Mouse (Mus musculus): ENCODE measurements at regions not wholly inside any gene's neighbourhood (a gene's known extent, or its start where the extent isn't known, plus 50 kb on each side); places are given as distances from the start of the nearest gene placed in this dataset.

DNA sequence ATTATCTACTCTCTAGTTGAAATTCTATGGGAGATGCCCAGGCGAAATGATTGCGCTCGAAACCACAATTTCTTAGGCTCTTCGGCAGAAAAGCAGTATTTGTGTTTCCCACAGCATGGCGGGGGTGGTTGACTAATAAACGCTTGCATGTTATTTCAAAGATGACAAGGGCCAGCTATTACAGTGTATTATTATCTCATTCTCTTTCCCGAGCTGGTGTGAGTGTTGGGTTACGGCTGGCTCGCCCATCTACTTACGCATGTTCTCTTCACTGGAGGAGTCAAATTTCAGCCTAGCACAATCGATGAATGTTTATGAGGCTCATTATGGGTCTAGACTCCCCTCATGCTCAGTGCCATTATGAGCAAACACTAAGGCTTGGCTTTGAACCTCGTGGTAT lies 51.2 kb upstream of the Tmem26 start:
- TF ChIP-seq CTCF (IDR thresholded peaks at IDR 0.05; ENCODE audit: borderline replicate concordance, extremely low read depth, insufficient read depth, insufficient read length) (no peak), POLR2A (IDR thresholded peaks at IDR 0.05; ENCODE audit: borderline replicate concordance, extremely low read depth, insufficient read depth, insufficient read length, poor library complexity, severe bottlenecking) (no peak)

Data from brain, embryonic 14.5 days (tissue).